Mouse (Mus musculus): ENCODE measurements at regions not wholly inside any gene's neighbourhood (a gene's known extent, or its start where the extent isn't known, plus 50 kb on each side); places are given as distances from the start of the nearest gene placed in this dataset.

GRCm38 (mm10) chr13:110599666-110600065, 204.8 kb downstream of the Plk2 start:
- TF ChIP-seq CTCF (IDR thresholded peaks at IDR 0.05; ENCODE audit: low read depth), result no peak
- no peak for TF ChIP-seq EP300 (IDR thresholded peaks at IDR 0.05; ENCODE audit: low read depth)
